Mouse (Mus musculus): ENCODE results near the gene Drp2.

The Drp2 gene

GRCm38 (mm10) chrX:134403863-134404583 lies at the start of gene Drp2:
TSS of gene Drp2 (plus strand) at chrX:134404551.
- DNase-seq: peak; percentile 8

- no peak for DNase-seq
Measured at GRCm38 (mm10) chrX:134359336-134359735, 45.0 kb upstream of the Drp2 start.

GRCm38 (mm10) chrX:134362156-134362555 lies 42.2 kb upstream of the Drp2 start:
- no peak for DNase-seq

- no peak for DNase-seq
Measured at GRCm38 (mm10) chrX:134365421-134365820, 38.9 kb upstream of the Drp2 start.

- no peak for DNase-seq
Measured at GRCm38 (mm10) chrX:134366547-134366946, 37.8 kb upstream of the Drp2 start.

- DNase-seq: no peak
Measured at GRCm38 (mm10) chrX:134371279-134371678, 33.1 kb upstream of the Drp2 start.

GRCm38 (mm10) chrX:134374190-134374589 lies 30.2 kb upstream of the Drp2 start:
- DNase-seq: no peak

GRCm38 (mm10) chrX:134384896-134385295 lies 19.5 kb upstream of the Drp2 start:
- no peak for DNase-seq

- no peak for DNase-seq
Measured at GRCm38 (mm10) chrX:134398972-134399371, 5.4 kb upstream of the Drp2 start.

GRCm38 (mm10) chrX:134404584-134404955 lies 219 bp downstream of the Drp2 start:
- DNase-seq: no peak

- DNase-seq: no peak
Measured at GRCm38 (mm10) chrX:134409354-134409900, 5.1 kb downstream of the Drp2 start.

- no peak for DNase-seq
Measured at GRCm38 (mm10) chrX:134412096-134412495, 7.7 kb downstream of the Drp2 start.

GRCm38 (mm10) chrX:134420097-134420496 lies 15.7 kb downstream of the Drp2 start:
- DNase-seq: no peak

GRCm38 (mm10) chrX:134424263-134424662 lies 19.9 kb downstream of the Drp2 start:
- no peak for DNase-seq

- DNase-seq: peak; percentile 5
Measured at GRCm38 (mm10) chrX:134425798-134426197, 21.4 kb downstream of the Drp2 start.

- DNase-seq: no peak
Measured at GRCm38 (mm10) chrX:134426819-134427218, 22.5 kb downstream of the Drp2 start.

- no peak for DNase-seq
Measured at GRCm38 (mm10) chrX:134427307-134427706, 23.0 kb downstream of the Drp2 start.

- no peak for DNase-seq
Measured at GRCm38 (mm10) chrX:134474988-134475710, 70.8 kb downstream of the Drp2 start.

- no peak for DNase-seq
Measured at GRCm38 (mm10) chrX:134476290-134476689, 71.9 kb downstream of the Drp2 start, which contains the start of gene Taf7l. TSS of gene Taf7l (minus strand) at chrX:134476490.

- DNase-seq: no peak
Measured at GRCm38 (mm10) chrX:134481720-134482119, 77.4 kb downstream of the Drp2 start.

- DNase-seq: no peak
Measured at GRCm38 (mm10) chrX:134500651-134501050, 96.3 kb downstream of the Drp2 start.

Data from cerebellum, adult 9-11 months (tissue).